Mouse (Mus musculus) layer of hippocampus, adult 9-10 months (tissue): ENCODE results near the gene Vmn2r100.

Source experiments
- DNase-seq: peaks from one replicate; pipeline ENCODE4 v3.0.0; 2022; ENCODE audit warnings: low spot score

The Vmn2r100 gene

GRCm38 (mm10) chr17:19504432-19504831, at the start of gene Vmn2r100:
TSS of gene Vmn2r100 (plus strand) at chr17:19504732.
- DNase-seq: no peak

GRCm38 (mm10) chr17:19482866-19483265, 21.7 kb upstream of the Vmn2r100 start:
- DNase-seq: no peak

- no peak for DNase-seq
Measured at GRCm38 (mm10) chr17:19576927-19577326, 72.4 kb downstream of the Vmn2r100 start, which contains the start of gene Vmn2r101. TSS of gene Vmn2r101 (plus strand) at chr17:19577227.
